Mouse (Mus musculus): ENCODE results near the gene Tram2. TPM values are rescaled to one million over a fixed set of nuclear protein-coding genes. Genes with fewer than 3 reads are reported as not detected.

Gene Tram2
- polyA plus RNA-seq, 1 experiment, result 1.2 TPM

DNA sequence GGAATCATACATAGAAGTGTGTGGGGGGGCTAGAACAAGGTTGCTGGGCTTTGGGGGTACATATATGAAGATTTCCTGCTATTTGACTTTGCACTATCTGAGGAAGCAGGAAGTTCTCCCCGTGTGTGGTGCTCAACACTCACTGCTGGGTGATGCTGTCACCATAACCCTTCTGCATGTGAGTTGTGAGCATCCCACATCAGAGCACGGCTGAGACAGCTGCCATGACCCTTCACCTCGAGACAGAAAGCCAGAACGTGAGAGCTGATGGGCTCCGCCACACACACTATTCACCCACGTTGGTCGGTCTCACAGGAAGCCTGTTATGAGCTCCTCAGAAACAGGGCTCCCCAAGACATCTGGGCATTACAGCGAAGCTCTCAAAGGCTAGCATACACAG, 74.4 kb downstream of the Tram2 start:
- TF ChIP-seq CTCF (IDR thresholded peaks at IDR 0.05; ENCODE audit: extremely low read depth, insufficient read depth, low read length) (no peak), POLR2A (IDR thresholded peaks at IDR 0.05; ENCODE audit: extremely low read depth, insufficient read depth, low read length) (no peak)
- no peak overlapping the region for H3K4me3 ChIP-seq (ENCODE audit: insufficient read depth, low read length)
- no peak overlapping the region for H3K27ac ChIP-seq (ENCODE audit: insufficient read depth, low read length)
- H3K4me1 ChIP-seq (ENCODE audit: control insufficient read depth, insufficient read depth, low read length), result no peaks in the 10 kb centered on the region; the same call in 1 of the 2 replicates

DNA sequence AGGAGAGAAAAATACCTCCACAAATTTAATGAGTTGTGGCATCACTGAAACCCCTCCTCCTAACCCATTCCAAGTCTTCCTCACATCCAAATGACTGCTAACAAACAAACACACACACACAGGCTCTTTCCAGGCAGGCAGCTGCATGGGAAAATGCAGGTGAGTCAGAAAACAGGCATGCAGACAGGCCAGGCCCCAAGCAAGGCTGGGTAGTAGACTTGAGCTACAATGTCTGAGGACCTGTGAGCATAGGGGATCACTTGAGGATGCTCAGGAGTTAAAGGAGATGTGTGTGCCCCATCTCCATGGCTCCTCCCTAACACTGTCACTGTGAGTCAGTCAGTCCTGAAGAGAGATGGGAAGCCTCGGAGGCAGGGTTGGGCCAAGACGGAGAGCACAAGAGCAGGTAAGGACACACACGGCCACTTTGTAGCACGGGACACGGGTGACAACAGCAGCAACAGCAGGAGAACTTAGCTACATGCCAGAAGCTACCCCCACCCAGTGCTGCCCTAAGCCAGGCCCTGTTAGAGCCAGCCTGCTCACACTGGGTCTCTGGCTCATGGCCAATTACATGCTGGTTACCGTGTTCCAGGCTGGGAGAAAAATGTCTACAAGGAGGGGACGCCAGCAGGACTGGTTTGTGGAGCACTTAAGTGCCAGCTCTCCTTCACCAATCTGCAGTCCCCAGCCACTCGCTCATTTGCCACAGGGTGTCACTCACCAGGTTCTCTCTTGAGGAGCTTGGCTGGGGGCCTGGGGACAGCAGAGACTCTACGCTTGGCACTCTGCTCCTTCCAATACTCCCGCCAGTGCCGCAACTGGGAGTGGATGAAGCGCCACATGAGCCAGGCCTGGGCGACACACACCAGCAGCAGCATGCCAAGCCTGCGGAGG, 76.5 kb downstream of the Tram2 start:
- TF ChIP-seq POLR2A (IDR thresholded peaks at IDR 0.05; ENCODE audit: extremely low read depth, insufficient read depth, low read length) (no peak), CTCF (IDR thresholded peaks at IDR 0.05; ENCODE audit: extremely low read depth, insufficient read depth, low read length) (no peak)
- Histone ChIP-seq H3K4me3 (ENCODE audit: insufficient read depth, low read length) (no peak overlapping the region), H3K4me1 (ENCODE audit: control insufficient read depth, insufficient read depth, low read length) (no peaks in the 10 kb centered on the region), H3K27ac (ENCODE audit: insufficient read depth, low read length) (no peak overlapping the region)

DNA sequence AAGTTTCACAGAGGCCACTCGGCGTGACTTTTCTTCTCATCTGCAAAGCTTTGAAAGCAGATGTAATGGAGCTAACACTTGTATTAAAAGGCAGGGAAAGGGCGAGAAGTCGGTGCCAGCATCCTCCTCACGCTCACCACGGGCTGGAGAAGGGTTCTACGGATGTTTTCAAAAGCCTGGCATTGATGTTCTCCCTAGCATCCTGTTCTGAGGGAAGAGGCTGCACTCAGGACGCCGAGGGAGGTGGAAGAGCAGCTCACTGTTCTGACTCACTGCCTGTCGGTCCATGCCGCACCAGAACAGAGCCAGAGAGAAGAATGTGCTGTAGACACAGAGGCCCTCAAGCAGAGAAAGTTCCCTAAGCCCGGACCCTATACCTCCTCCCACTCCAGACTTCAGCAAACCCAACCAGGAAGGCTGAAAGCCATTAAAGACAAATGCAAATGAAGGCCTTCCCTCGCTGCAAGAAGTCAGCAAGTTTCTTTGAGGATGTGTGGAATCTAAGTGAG, 81.1 kb downstream of the Tram2 start:
- Histone ChIP-seq H3K4me3 (ENCODE audit: insufficient read depth, low read length) (no peak overlapping the region), H3K4me1 (ENCODE audit: control insufficient read depth, insufficient read depth, low read length) (no peaks in the 10 kb centered on the region), H3K27ac (ENCODE audit: insufficient read depth, low read length) (no peak overlapping the region)
- TF ChIP-seq CTCF (IDR thresholded peaks at IDR 0.05; ENCODE audit: extremely low read depth, insufficient read depth, low read length) (no peak), POLR2A (IDR thresholded peaks at IDR 0.05; ENCODE audit: extremely low read depth, insufficient read depth, low read length) (no peak)

DNA sequence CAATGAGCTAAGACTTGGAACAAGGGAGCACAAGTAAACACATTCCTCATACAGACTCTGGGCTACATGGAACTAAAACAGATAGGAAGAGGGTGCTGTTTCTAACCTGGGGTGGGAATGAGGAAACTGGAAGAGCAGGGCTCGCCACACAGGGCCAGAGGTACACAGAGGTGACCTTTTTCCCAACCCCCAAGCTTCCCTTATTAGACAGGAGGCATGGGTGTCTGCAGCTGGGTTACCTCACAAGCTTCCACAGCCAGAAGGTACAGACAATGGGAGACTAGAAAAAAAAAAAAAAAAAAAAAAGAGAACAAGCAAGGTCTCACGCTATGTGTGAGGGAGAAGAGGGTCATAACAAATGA, 81.7 kb downstream of the Tram2 start:
- Histone ChIP-seq H3K4me3 (ENCODE audit: insufficient read depth, low read length) (no peak overlapping the region), H3K27ac (ENCODE audit: insufficient read depth, low read length) (no peak overlapping the region), H3K4me1 (ENCODE audit: control insufficient read depth, insufficient read depth, low read length) (no peaks in the 10 kb centered on the region)
- TF ChIP-seq POLR2A (IDR thresholded peaks at IDR 0.05; ENCODE audit: extremely low read depth, insufficient read depth, low read length) (no peak), CTCF (IDR thresholded peaks at IDR 0.05; ENCODE audit: extremely low read depth, insufficient read depth, low read length) (no peak)

DNA sequence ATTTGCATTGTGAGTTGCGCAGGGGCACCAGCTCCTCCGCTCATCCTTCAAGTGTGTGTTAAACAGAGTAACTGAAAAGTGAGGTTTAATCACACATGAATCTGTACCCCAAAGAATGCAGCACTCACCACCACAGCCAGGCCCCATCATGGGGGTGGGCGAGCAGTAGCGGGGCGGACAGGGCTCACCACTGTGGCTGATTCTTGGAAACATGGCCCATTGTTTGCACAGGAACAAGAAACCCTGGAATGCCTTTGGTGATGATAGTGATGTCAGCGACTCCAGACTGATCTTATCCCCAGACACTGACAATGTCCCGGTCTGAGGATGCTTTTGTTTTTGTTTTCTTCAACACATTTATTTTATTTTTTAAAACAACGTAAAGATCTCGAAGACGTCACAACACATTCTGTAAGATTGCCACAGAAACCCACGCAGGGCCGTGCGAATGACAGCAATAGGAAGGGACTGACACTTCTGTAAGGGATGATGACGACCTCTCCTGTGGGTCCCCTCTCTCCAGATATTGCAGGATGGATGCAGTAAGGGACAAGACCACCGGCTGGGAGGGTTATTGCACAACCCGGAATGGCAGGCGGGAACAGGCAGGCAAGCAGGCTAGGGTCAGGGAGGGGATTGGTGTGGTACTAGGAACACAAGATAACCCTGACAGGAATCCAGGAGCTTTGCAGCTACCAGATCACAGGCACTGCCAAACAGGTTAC, 82.3 kb downstream of the Tram2 start:
- H3K4me3 ChIP-seq (ENCODE audit: insufficient read depth, low read length), result no peak overlapping the region
- TF ChIP-seq POLR2A (IDR thresholded peaks at IDR 0.05; ENCODE audit: extremely low read depth, insufficient read depth, low read length), result no peak
- TF ChIP-seq CTCF (IDR thresholded peaks at IDR 0.05; ENCODE audit: extremely low read depth, insufficient read depth, low read length), result no peak
- H3K27ac ChIP-seq (ENCODE audit: insufficient read depth, low read length), result no peak overlapping the region
- H3K4me1 ChIP-seq (ENCODE audit: control insufficient read depth, insufficient read depth, low read length), result no peaks in the 10 kb centered on the region

DNA sequence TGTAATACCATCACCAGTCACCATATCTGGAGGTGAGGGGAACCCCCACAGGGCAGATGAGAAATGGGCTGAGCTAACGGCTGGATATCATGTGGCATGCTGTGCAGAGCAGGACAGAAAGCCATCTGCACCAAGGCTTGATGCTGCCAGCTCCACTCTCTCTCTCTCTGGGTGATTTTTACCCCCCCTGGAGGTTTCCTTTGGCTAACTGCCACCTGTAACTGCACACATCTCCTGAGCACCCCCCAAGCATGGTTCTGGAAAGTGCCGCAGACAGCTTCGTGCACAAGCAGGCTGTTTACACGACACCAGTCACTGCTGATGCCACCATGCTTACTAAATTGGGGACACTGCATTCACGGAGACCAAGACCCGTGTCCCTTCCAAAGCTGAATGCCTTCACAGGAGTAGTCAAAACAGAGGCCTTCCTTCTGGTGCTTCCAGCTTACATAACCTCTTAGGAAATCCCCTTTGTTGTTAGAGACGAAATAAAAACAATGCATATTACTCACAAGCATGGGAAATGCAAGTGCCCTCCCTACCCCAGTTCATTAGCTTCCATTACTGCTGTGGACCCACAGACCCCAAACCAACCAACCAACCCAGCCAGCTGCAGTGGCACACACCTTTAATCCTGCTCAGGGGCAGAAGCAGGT, 83.6 kb downstream of the Tram2 start:
- TF ChIP-seq POLR2A (IDR thresholded peaks at IDR 0.05; ENCODE audit: extremely low read depth, insufficient read depth, low read length) (no peak), CTCF (IDR thresholded peaks at IDR 0.05; ENCODE audit: extremely low read depth, insufficient read depth, low read length) (no peak)
- no peak overlapping the region for H3K4me3 ChIP-seq (ENCODE audit: insufficient read depth, low read length)
- no peaks in the 10 kb centered on the region for H3K4me1 ChIP-seq (ENCODE audit: control insufficient read depth, insufficient read depth, low read length)
- H3K27ac ChIP-seq (ENCODE audit: insufficient read depth, low read length), result no peak overlapping the region

DNA sequence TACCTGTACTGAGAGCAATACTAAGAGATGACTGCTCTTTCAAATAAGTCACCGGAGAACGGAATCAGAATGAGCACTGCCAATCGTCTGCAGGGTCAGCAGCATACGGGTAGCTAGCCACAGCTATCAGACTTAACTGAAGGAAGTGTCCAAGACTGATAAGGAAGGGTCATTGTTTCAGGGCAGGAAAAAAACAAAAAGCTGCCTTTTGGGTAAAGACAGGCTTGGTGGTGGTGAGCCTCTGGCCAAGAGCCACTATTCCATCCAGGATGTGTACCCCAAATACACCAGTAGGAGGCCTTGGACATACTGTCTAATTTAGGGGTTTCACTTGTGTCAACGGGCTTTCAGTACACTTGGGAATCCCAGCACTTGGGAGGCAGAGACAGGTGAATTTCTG, 84.7 kb downstream of the Tram2 start:
- Histone ChIP-seq H3K4me1 (ENCODE audit: control insufficient read depth, insufficient read depth, low read length) (no peaks in the 10 kb centered on the region), H3K27ac (ENCODE audit: insufficient read depth, low read length) (no peak overlapping the region), H3K4me3 (ENCODE audit: insufficient read depth, low read length) (no peak overlapping the region)
- TF ChIP-seq POLR2A (IDR thresholded peaks at IDR 0.05; ENCODE audit: extremely low read depth, insufficient read depth, low read length), result no peak
- TF ChIP-seq CTCF (IDR thresholded peaks at IDR 0.05; ENCODE audit: extremely low read depth, insufficient read depth, low read length), result no peak

DNA sequence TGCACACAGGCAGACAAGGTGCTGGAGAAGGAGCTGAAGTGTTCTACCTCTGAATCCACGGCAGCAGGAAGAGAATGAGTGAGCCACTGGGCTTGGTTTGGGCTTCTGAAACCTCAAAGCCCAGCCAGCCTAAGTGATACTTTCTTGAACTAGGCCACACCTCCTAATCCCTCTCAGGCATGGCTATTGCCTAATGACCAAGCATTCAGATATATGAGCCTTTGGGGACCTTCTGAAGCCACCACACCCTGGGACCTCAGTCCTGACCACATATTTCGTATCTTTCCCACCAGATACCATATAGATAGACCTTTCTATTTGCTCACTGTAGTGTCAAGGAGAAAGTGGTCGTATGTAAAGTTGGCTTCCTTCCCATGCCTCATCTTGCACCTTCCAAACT, 85.3 kb downstream of the Tram2 start:
- Histone ChIP-seq H3K27ac (ENCODE audit: insufficient read depth, low read length) (no peak overlapping the region), H3K4me1 (ENCODE audit: control insufficient read depth, insufficient read depth, low read length) (no peaks in the 10 kb centered on the region), H3K4me3 (ENCODE audit: insufficient read depth, low read length) (no peak overlapping the region)
- TF ChIP-seq CTCF (IDR thresholded peaks at IDR 0.05; ENCODE audit: extremely low read depth, insufficient read depth, low read length) (no peak), POLR2A (IDR thresholded peaks at IDR 0.05; ENCODE audit: extremely low read depth, insufficient read depth, low read length) (no peak)

DNA sequence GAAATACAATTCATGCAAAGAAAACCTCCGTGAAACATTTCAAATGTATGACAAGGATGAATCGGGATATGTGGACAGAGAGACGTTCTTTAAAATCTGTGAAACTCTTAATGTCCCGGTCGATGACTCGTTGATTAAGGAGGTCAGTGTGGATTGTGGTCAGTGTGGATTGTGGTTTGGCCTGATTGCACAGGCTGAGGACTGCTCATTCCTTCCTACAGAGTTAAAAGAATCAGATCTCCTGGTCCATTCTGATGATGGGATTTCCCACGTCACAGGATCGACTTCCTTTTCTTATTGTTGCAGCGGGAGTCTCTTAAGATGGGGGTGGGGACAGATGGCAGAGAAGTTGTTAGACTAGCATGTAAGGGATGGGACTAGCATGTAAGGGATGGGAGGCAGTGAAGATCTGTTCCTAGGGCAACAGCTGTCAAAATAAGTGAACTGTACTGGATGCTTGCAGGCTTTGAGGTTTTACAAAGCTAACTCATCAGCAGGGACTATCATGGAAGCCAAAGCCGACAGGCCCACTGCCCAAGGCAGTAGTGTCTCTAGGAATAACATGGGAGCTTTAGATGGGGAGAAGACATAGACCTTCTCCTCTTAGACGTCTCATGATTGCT, 89.5 kb downstream of the Tram2 start:
- no peaks in the 10 kb centered on the region for H3K4me1 ChIP-seq (ENCODE audit: control insufficient read depth, insufficient read depth, low read length)
- TF ChIP-seq POLR2A (IDR thresholded peaks at IDR 0.05; ENCODE audit: extremely low read depth, insufficient read depth, low read length) (no peak), CTCF (IDR thresholded peaks at IDR 0.05; ENCODE audit: extremely low read depth, insufficient read depth, low read length) (no peak)

More for the DNA sequence above, 89.5 kb downstream of the Tram2 start:
- no peak overlapping the region for H3K27ac ChIP-seq (ENCODE audit: insufficient read depth, low read length)
- H3K4me3 ChIP-seq (ENCODE audit: insufficient read depth, low read length), result no peak overlapping the region
